Mouse (Mus musculus) heart, embryonic 16.5 days (tissue): ENCODE measurements at regions not wholly inside any gene's neighbourhood (a gene's known extent, or its start where the extent isn't known, plus 50 kb on each side); places are given as distances from the start of the nearest gene placed in this dataset.

Experiments used
- ATAC-seq: fragments of 200-750 bp; cut with Nextera tagmentation; replicated peaks from 2 replicates; pipeline ENCODE4 v1.8.0; 2017; ENCODE audit warnings: moderate number of reproducible peaks; ENCODE audit not compliant: insufficient read depth, low FRiP score; ENCODE audit errors: extremely low read depth
- H3K27ac ChIP-seq: fragments of 300-500 bp; sonication (generic); 2 replicates; pipeline ENCODE4 v1.5.1; 2014; ENCODE audit warnings: mild to moderate bottlenecking, low read length, control low read depth, moderate library complexity
- H3K27me3 ChIP-seq: fragments of 300-500 bp; sonication (generic); 2 replicates; pipeline ENCODE4 v1.6.1; 2014; ENCODE audit warnings: low read length, mixed read lengths; ENCODE audit not compliant: control insufficient read depth, insufficient read depth
- H3K36me3 ChIP-seq: fragments of 300-500 bp; sonication (generic); 2 replicates; pipeline ENCODE4 v1.6.1; 2014; ENCODE audit not compliant: control insufficient read depth, insufficient read depth
- H3K4me1 ChIP-seq: fragments of 300-500 bp; sonication (generic); 2 replicates; pipeline ENCODE4 v1.6.1; 2014; ENCODE audit warnings: low read length, mixed read lengths; ENCODE audit not compliant: control insufficient read depth, insufficient read depth
- H3K4me2 ChIP-seq: fragments of 300-500 bp; sonication (generic); 2 replicates; pipeline ENCODE4 v1.6.1; 2014; ENCODE audit warnings: low read depth, mild to moderate bottlenecking, control low read depth, low read length
- H3K4me3 ChIP-seq: fragments of 300-500 bp; sonication (generic); 2 replicates; pipeline ENCODE4 v1.5.1; 2014; ENCODE audit warnings: mild to moderate bottlenecking, control low read depth, low read length
- H3K9ac ChIP-seq: fragments of 300-500 bp; sonication (generic); 2 replicates; pipeline ENCODE4 v1.6.1; 2014; ENCODE audit warnings: low read length, control low read depth
- H3K9me3 ChIP-seq: fragments of 300-500 bp; sonication (generic); replicated peaks from 2 replicates; pipeline ENCODE4 v1.6.1; 2016; ENCODE audit warnings: low read length; ENCODE audit not compliant: control insufficient read depth
- WGBS: fragments of 180-500 bp; shearing (Covaris S2); extraction: QIAGEN DNeasy Blood & Tissue Kit; methylation state at CpG from one replicate; pipeline ENCODE4 v1.1.7; 2014; 5-methylcytosine and 5-hydroxymethylcytosine counted together

GRCm38 (mm10) chr3:53393945-53394344 lies 69.2 kb downstream of the Nhlrc3 start:
- Histone ChIP-seq H3K9ac (no peak overlapping the region), H3K4me1 (no peaks in the 10 kb centered on the region), H3K4me3 (no peak overlapping the region), H3K36me3 (no peaks in the 10 kb centered on the region), H3K9me3 (peaks cover 4% of the 10 kb centered on the region), H3K4me2 (no peak overlapping the region), H3K27ac (no peak overlapping the region), H3K27me3 (no peaks in the 10 kb centered on the region)
- no peak for ATAC-seq
- WGBS = 80% methylated on average over 7 of the region's 7 CpGs

GRCm38 (mm10) chr3:53381704-53382581 lies 81.2 kb downstream of the Nhlrc3 start:
- Histone ChIP-seq H3K4me3 (no peak overlapping the region), H3K4me2 (no peak overlapping the region), H3K9me3 (peaks cover 4% of the 10 kb centered on the region; the same call in 1 of the 2 replicates), H3K27ac (no peak overlapping the region), H3K27me3 (no peaks in the 10 kb centered on the region), H3K36me3 (no peaks in the 10 kb centered on the region), H3K9ac (no peak overlapping the region), H3K4me1 (peaks cover 3% of the 10 kb centered on the region; the same call in 1 of the 2 replicates)
- no peak for ATAC-seq
- WGBS = 57% methylated on average over 14 of the region's 14 CpGs

GRCm38 (mm10) chr3:53379519-53380181 lies 83.5 kb downstream of the Nhlrc3 start:
- Histone ChIP-seq H3K36me3 (no peaks in the 10 kb centered on the region), H3K4me2 (no peak overlapping the region), H3K9ac (no peak overlapping the region), H3K4me1 (peaks cover 3% of the 10 kb centered on the region; the same call in 1 of the 2 replicates), H3K27me3 (no peaks in the 10 kb centered on the region), H3K9me3 (no peaks in the 10 kb centered on the region), H3K4me3 (no peak overlapping the region), H3K27ac (no peak overlapping the region)
- WGBS = 70% methylated on average over 4 of the region's 4 CpGs
- no peak for ATAC-seq

GRCm38 (mm10) chr3:53376864-53377447 lies 86.2 kb downstream of the Nhlrc3 start:
- no peaks in the 10 kb centered on the region for H3K9me3 ChIP-seq
- WGBS = 63% methylated on average over 3 of the region's 3 CpGs
- H3K4me2 ChIP-seq = no peak overlapping the region
- H3K36me3 ChIP-seq = no peaks in the 10 kb centered on the region
- ATAC-seq = no peak
- peaks cover 4% of the 10 kb centered on the region; the same call in 1 of the 2 replicates for H3K4me1 ChIP-seq
- no peaks in the 10 kb centered on the region for H3K27me3 ChIP-seq
- no peak overlapping the region for H3K9ac ChIP-seq
- H3K4me3 ChIP-seq = no peak overlapping the region
- no peak overlapping the region for H3K27ac ChIP-seq

GRCm38 (mm10) chr3:53372887-53373286 lies 90.2 kb downstream of the Nhlrc3 start:
- no peak overlapping the region for H3K4me3 ChIP-seq
- no peak overlapping the region for H3K9ac ChIP-seq
- peak; percentile 79 for ATAC-seq
- peak overlapping the region; percentile 56 for H3K27ac ChIP-seq
- H3K4me2 ChIP-seq = no peak overlapping the region
- peaks cover 2% of the 10 kb centered on the region; the same call in 1 of the 2 replicates for H3K4me1 ChIP-seq
- H3K9me3 ChIP-seq = peaks cover 6% of the 10 kb centered on the region
- 42% methylated on average over 7 of the region's 7 CpGs for WGBS
- no peaks in the 10 kb centered on the region for H3K36me3 ChIP-seq
- H3K27me3 ChIP-seq = no peaks in the 10 kb centered on the region

GRCm38 (mm10) chr3:53371910-53372309 lies 91.2 kb downstream of the Nhlrc3 start:
- peaks cover 2% of the 10 kb centered on the region; the same call in 1 of the 2 replicates for H3K4me1 ChIP-seq
- H3K4me2 ChIP-seq = no peak overlapping the region
- no peak overlapping the region for H3K9ac ChIP-seq
- no peak overlapping the region for H3K4me3 ChIP-seq
- peaks cover 6% of the 10 kb centered on the region for H3K9me3 ChIP-seq
- no peak overlapping the region for H3K27ac ChIP-seq
- ATAC-seq = no peak
- H3K36me3 ChIP-seq = no peaks in the 10 kb centered on the region
- 66% methylated on average over 7 of the region's 7 CpGs for whole genome bisulfite sequencing
- no peaks in the 10 kb centered on the region for H3K27me3 ChIP-seq

- Histone ChIP-seq H3K27ac (no peak overlapping the region), H3K9me3 (peaks cover 2% of the 10 kb centered on the region; the same call in 1 of the 2 replicates), H3K27me3 (no peaks in the 10 kb centered on the region), H3K4me3 (no peak overlapping the region), H3K9ac (no peak overlapping the region), H3K36me3 (no peaks in the 10 kb centered on the region), H3K4me2 (no peak overlapping the region), H3K4me1 (no peaks in the 10 kb centered on the region)
- WGBS = 67% methylated on average over 4 of the region's 4 CpGs
- no peak for ATAC-seq
Observed at GRCm38 (mm10) chr3:53361202-53361601, 101.9 kb downstream of the Nhlrc3 start.

- no peak overlapping the region for H3K4me3 ChIP-seq
- no peaks in the 10 kb centered on the region for H3K4me1 ChIP-seq
- H3K27ac ChIP-seq = no peak overlapping the region
- 68% methylated on average over 8 of the region's 8 CpGs for WGBS
- H3K36me3 ChIP-seq = no peaks in the 10 kb centered on the region
- H3K9ac ChIP-seq = no peak overlapping the region
- peaks cover 6% of the 10 kb centered on the region; the same call in 1 of the 2 replicates for H3K9me3 ChIP-seq
- H3K27me3 ChIP-seq = no peaks in the 10 kb centered on the region
- no peak overlapping the region for H3K4me2 ChIP-seq
- no peak for ATAC-seq
Observed at GRCm38 (mm10) chr3:53353693-53354092, 109.4 kb downstream of the Nhlrc3 start.

- peaks cover 1% of the 10 kb centered on the region for H3K4me1 ChIP-seq
- WGBS = 84% methylated on average over 7 of the region's 7 CpGs
- no peak for ATAC-seq
- no peaks in the 10 kb centered on the region for H3K27me3 ChIP-seq
- no peak overlapping the region for H3K27ac ChIP-seq
- H3K4me2 ChIP-seq = no peak overlapping the region
- no peak overlapping the region for H3K4me3 ChIP-seq
- no peak overlapping the region for H3K9ac ChIP-seq
- H3K9me3 ChIP-seq = peaks cover 6% of the 10 kb centered on the region; the same call in 1 of the 2 replicates
- H3K36me3 ChIP-seq = no peaks in the 10 kb centered on the region
Observed at GRCm38 (mm10) chr3:53353282-53353681, 109.8 kb downstream of the Nhlrc3 start.
